Mouse (Mus musculus) midbrain, embryonic 14.5 days (tissue): Measurements from ENCODE around the gene Gypa. TPM values are rescaled to one million over a fixed set of nuclear protein-coding genes. Genes with fewer than 3 reads are reported as not detected.

ENCODE experiments used
- polyA plus RNA-seq: library from polyadenylated mRNA; unstranded; fragments of >200 nt; fragmentation: Nextera tagmentation; extraction: Ambion mirVana; gene quantifications from 2 replicates; pipeline ENCODE4 v1.2.1, GENCODE M21; 2014

Gypa gene
- polyA plus RNA-seq, 1 experiment from 2014 or later: 2.7 TPM

Other genes starting within 250 kb of the Gypa start
- gene Frem3, start 117.3 kb downstream of the Gypa start, polyA plus RNA-seq: 0.11 TPM in 1 of 2 replicates, not detected in the other
- 41.6 and 75.4 TPM in 2 replicates for gene Smarca5, start 245.7 kb downstream of the Gypa start, polyA plus RNA-seq